Mouse (Mus musculus) G1E (cell line): ENCODE measurements around the gene Vsig2. TPM values are rescaled to one million over a fixed set of nuclear protein-coding genes. Genes with fewer than 3 reads are reported as not detected.

Experiments
- ATAC-seq: 2 replicates; pipeline ENCODE4 v1.8.0; 2016; ENCODE audit warnings: mild to moderate bottlenecking; ENCODE audit not compliant: insufficient number of reproducible peaks, poor library complexity, low FRiP score, severe bottlenecking; ENCODE audit errors: extremely low read depth
- DNase-seq: peaks from one replicate; pipeline ENCODE4 v3.0.0; 2012; ENCODE audit warnings: low spot score
- H3K27me3 ChIP-seq: 2 replicates; pipeline ENCODE4 v1.6.1; 2012; ENCODE audit warnings: mild to moderate bottlenecking, low read length, inconsistent platforms; ENCODE audit not compliant: insufficient read depth
- H3K36me3 ChIP-seq: replicated peaks from 2 replicates; pipeline ENCODE3; 2012; ENCODE audit warnings: mild to moderate bottlenecking, inconsistent platforms
- H3K4me1 ChIP-seq: 2 replicates; pipeline ENCODE4 v1.6.1; 2012; ENCODE audit warnings: low read depth, low read length, inconsistent platforms, mixed read lengths; ENCODE audit not compliant: insufficient read depth
- H3K4me3 ChIP-seq: 2 replicates; pipeline ENCODE4 v1.5.1; 2012; ENCODE audit warnings: low read depth, mild to moderate bottlenecking, inconsistent platforms, low read length, moderate library complexity, mixed read lengths
- H3K9me3 ChIP-seq: replicated peaks from 2 replicates; pipeline ENCODE4 v1.6.1; 2012; ENCODE audit warnings: inconsistent platforms
- CTCF ChIP-seq: IDR thresholded peaks from 2 replicates; pipeline ENCODE4 v1.5.1; 2012; ENCODE audit warnings: low read depth, low read length, inconsistent platforms, mixed read lengths
- GATA1 ChIP-seq: IDR thresholded peaks from 2 replicates; pipeline ENCODE4 v1.6.1; 2012; ENCODE audit warnings: borderline replicate concordance, low read length, inconsistent platforms, mixed read lengths
- GATA2 ChIP-seq: IDR thresholded peaks from 2 replicates; pipeline ENCODE4 v1.6.1; 2012; ENCODE audit warnings: low read depth, low read length, inconsistent platforms, borderline replicate concordance
- POLR2AphosphoS5 ChIP-seq: IDR thresholded peaks from 2 replicates; pipeline ENCODE4 v1.6.1; 2012; ENCODE audit warnings: low read depth, low read length, inconsistent platforms; ENCODE audit not compliant: insufficient replicate concordance
- TAL1 ChIP-seq: conservative IDR thresholded peaks from 2 replicates; pipeline ENCODE4 v1.6.1; 2012; ENCODE audit warnings: low read depth, low read length, inconsistent platforms, mixed read lengths
- polyA plus RNA-seq: library from polyadenylated mRNA; stranded (reverse); fragments of >175 nt; gene quantifications from 2 replicates; pipeline ENCODE4 v1.2.3, GENCODE M21; 2012
- total RNA-seq, 2 experiments: library from RNA; stranded (forward) in 1 of 2; stranded (reverse) in 1 of 2; fragments of 200-1000 nt in 1 of 2; fragments of >200 nt in 1 of 2; fragmentation: Nextera tagmentation in 1 of 2; gene quantifications; 2 replicates each; pipeline ENCODE4 v1.2.3; 2014 to 2017

Gene Vsig2
- total and polyA plus RNA-seq, 3 experiments: 3.0 TPM; not detected in 2

DNA sequence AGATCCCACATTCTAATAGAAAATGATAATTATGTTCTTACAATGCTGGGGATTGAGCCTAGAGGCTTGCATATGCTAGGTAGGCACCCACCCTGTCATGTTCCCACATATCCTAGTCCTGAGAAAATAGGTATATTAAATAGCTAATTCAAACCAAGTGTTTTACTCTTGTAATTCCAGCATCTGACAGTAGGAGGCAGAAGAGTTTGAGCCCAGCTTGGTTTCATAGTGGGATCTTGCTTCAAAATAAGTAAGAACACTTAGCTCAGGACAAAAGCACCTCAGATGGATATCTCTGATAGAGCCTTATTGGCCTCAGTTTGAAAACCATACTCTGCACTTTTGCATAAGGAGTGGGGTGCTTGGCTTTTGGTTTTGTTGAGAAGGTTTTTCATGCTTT, 34.7 kb upstream of the Vsig2 start:
- no peaks in the 10 kb centered on the region for H3K27me3 ChIP-seq
- ATAC-seq: no peak
- H3K9me3 ChIP-seq: no peaks in the 10 kb centered on the region
- H3K36me3 ChIP-seq: peaks cover 43% of the 10 kb centered on the region
- H3K4me1 ChIP-seq: peaks cover 17% of the 10 kb centered on the region
- no peak for DNase-seq
- no peak overlapping the region for H3K4me3 ChIP-seq
- TF ChIP-seq GATA2 (no peak), GATA1 (no peak), POLR2AphosphoS5 (no peak), TAL1 (no peak), CTCF (0 out of 2 replicates have a peak, but pooled peaks have one; percentile 6)

DNA sequence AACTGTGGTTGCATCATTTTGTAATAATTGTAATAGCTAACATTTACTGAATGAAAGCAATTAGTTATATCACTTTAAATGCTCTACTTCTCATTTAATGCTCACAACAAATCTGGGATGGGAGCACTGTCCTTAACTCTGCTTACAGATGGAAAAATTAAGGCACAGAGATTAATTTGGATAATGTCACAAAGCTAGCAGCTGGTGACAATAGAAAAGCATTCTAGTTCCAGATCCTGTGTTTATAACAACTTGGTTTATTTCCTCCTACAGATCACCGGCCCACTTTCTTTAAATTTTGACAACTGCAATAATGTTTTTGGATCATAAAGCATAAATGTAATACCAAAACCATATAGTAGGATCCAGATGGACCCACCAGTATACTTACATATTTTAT, 33.0 kb upstream of the Vsig2 start:
- DNase-seq (no peak), ATAC-seq (no peak)
- no peak for TF ChIP-seq CTCF
- TF ChIP-seq POLR2AphosphoS5: no peak
- TF ChIP-seq TAL1: no peak
- no peak for TF ChIP-seq GATA2
- TF ChIP-seq GATA1: no peak
- H3K4me3 ChIP-seq: no peak overlapping the region
- no peaks in the 10 kb centered on the region for H3K27me3 ChIP-seq
- no peaks in the 10 kb centered on the region for H3K9me3 ChIP-seq
- H3K4me1 ChIP-seq: peaks cover 8% of the 10 kb centered on the region
- H3K36me3 ChIP-seq: peaks cover 32% of the 10 kb centered on the region

DNA sequence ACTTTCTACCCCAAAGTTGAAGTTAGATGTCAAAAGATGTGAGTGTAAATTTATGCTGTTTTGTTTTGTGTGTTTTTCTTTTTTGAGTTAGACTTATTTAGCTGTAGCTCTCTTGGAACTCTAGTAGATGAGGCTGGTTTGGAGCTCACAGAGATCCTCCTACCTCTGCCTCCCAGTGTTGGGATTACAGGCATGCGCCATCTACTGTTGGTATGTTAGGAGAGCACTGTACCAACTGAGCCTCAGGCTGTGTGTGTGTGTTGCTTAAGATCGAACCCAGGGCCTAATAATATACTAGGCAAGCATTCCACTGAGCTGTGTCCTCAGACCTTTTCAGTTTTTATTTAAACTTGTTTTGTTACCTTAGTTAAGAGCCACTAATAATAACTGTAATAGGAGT, 27.0 kb upstream of the Vsig2 start:
- Histone ChIP-seq H3K4me1 (peaks cover 33% of the 10 kb centered on the region), H3K36me3 (peaks cover 21% of the 10 kb centered on the region), H3K4me3 (no peak overlapping the region), H3K27me3 (no peaks in the 10 kb centered on the region), H3K9me3 (no peaks in the 10 kb centered on the region; the same call in 1 of the 2 replicates)
- no peak for DNase-seq
- peak; percentile 46; the same call in 1 of the 2 replicates for ATAC-seq
- no peak for TF ChIP-seq POLR2AphosphoS5

DNA sequence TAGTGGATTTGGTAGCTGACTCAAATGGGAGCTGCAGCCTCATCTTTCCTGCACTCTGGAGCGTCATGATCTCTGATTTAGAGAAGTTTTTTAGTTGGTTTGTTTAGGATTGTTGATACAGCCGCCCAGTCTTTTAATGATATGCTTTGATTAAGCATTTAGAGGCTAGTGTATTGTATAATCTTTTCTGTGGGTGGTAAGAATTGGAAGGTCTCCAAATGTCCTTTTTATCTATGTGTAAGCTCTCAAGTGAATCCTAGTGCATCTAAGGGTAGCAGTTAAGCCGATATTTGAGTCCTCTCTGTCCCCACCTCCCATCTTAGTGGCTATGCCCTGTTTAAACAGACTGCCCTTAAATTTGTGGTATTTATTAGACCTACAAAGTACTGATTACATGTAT, 24.6 kb upstream of the Vsig2 start:
- Histone ChIP-seq H3K27me3 (no peaks in the 10 kb centered on the region), H3K36me3 (peaks cover 20% of the 10 kb centered on the region), H3K4me3 (no peak overlapping the region), H3K9me3 (no peaks in the 10 kb centered on the region; the same call in 1 of the 2 replicates), H3K4me1 (peaks cover 50% of the 10 kb centered on the region)
- TF ChIP-seq GATA1 (no peak), CTCF (no peak), POLR2AphosphoS5 (no peak), TAL1 (no peak), GATA2 (no peak)
- DNase-seq (no peak), ATAC-seq (no peak)

DNA sequence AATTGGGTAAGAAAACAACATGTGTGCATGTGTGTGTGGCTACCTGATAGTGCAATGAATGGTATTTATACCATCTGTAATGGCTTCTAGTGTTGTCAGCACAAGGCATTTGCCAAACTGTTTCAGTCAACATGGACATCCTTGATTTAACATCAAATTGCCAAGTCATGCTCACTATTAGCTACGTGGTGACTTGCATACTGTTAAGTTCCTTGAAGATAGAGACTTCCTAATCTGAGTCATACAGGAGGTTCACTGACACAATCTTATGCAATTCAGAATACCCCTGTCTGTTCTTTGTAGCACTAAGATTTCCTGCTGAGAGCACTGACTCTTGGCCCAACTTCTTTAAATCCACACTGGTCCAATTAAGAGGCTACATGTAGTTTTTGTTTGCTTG, 21.6 kb upstream of the Vsig2 start:
- Histone ChIP-seq H3K4me3 (no peak overlapping the region; the same call in 1 of the 2 replicates), H3K9me3 (no peaks in the 10 kb centered on the region), H3K36me3 (peaks cover 42% of the 10 kb centered on the region), H3K4me1 (peaks cover 47% of the 10 kb centered on the region), H3K27me3 (no peaks in the 10 kb centered on the region)
- TF ChIP-seq TAL1: peak; percentile 96
- TF ChIP-seq GATA1: no peak
- peak; percentile 91 for ATAC-seq
- DNase-seq: no peak

DNA sequence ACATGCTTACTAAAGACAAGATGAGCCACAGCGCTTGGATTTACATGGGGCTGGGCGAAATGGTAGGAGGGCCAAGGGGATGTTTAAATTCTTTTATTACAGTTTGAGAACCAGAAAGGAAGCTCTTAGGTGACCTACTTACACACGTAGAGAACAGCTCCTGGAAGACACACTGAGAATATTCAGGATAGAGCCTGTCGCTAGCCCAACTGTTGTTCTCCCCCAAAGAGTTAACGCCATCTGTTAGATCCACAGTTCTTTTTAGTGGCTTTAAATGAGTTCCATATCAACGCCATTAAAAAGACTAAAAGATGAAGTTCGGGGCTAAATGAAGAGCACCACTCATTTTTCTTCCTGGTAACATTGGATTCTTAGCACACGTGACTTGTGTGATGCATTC, 20.1 kb upstream of the Vsig2 start:
- H3K4me3 ChIP-seq: no peak overlapping the region
- peaks cover 47% of the 10 kb centered on the region for H3K4me1 ChIP-seq
- TF ChIP-seq CTCF: no peak
- TF ChIP-seq GATA2: no peak
- no peak for TF ChIP-seq TAL1
- no peak for TF ChIP-seq POLR2AphosphoS5
- peaks cover 49% of the 10 kb centered on the region for H3K36me3 ChIP-seq
- H3K27me3 ChIP-seq: no peaks in the 10 kb centered on the region
- no peak for ATAC-seq
- no peak for DNase-seq
- H3K9me3 ChIP-seq: no peaks in the 10 kb centered on the region

DNA sequence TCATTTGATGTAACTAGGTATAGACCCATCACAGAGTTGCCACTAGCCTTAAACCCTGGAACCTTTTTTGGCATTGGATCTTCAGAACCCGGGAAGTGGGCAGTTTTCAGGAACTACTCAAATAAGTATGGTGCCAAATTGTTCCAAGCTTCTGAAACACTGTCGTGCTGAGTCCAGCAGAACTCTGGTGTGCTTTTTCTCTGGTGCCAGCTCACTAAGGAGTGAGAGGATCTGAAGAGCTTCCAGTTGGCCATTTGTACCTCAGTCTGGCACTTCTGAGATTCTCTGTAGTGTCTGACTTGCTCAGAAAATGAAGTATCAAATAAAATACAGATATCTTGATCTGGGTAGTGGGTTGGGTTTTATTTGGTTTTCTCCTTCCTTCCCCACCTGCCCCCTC, 19.1 kb upstream of the Vsig2 start:
- DNase-seq (no peak), ATAC-seq (no peak)

More for the DNA sequence above, 19.1 kb upstream of the Vsig2 start:
- Histone ChIP-seq H3K27me3 (no peaks in the 10 kb centered on the region), H3K4me3 (no peak overlapping the region), H3K36me3 (peaks cover 53% of the 10 kb centered on the region), H3K4me1 (peaks cover 38% of the 10 kb centered on the region), H3K9me3 (no peaks in the 10 kb centered on the region)
- no peak for TF ChIP-seq GATA1
- TF ChIP-seq POLR2AphosphoS5: no peak
